Mouse (Mus musculus) hindbrain, embryonic 10.5 days (tissue): ENCODE measurements around the gene Lhpp. TPM values are rescaled to one million over a fixed set of nuclear protein-coding genes. Genes with fewer than 3 reads are reported as not detected.
"Not testable (repeated sequence)": the region's sequence is repeated elsewhere in the genome, so short reads cannot be mapped to it uniquely, and the experiment has no call there.

Experiments
- DNase-seq: peaks from one replicate; pipeline ENCODE4 v3.0.0-alpha.2; 2017; ENCODE audit warnings: low spot score
- H3K27ac ChIP-seq: fragments of 300-500 bp; sonication (generic); 2 replicates; pipeline ENCODE4 v1.5.1; 2016; ENCODE audit warnings: mild to moderate bottlenecking, moderate library complexity
- H3K27me3 ChIP-seq: fragments of 300-500 bp; sonication (generic); 2 replicates; pipeline ENCODE4 v1.6.1; 2016; ENCODE audit warnings: mild to moderate bottlenecking; ENCODE audit not compliant: poor library complexity, insufficient read depth, severe bottlenecking
- H3K36me3 ChIP-seq: fragments of 300-500 bp; sonication (generic); 2 replicates; pipeline ENCODE4 v1.6.1; 2016; ENCODE audit warnings: mild to moderate bottlenecking, moderate library complexity
- H3K4me1 ChIP-seq: fragments of 300-500 bp; sonication (generic); replicated peaks from 2 replicates; pipeline ENCODE4 v1.6.1; 2016; ENCODE audit warnings: mild to moderate bottlenecking
- H3K4me3 ChIP-seq: fragments of 300-500 bp; sonication (generic); 2 replicates; pipeline ENCODE4 v1.5.1; 2016; ENCODE audit warnings: mild to moderate bottlenecking, moderate library complexity
- H3K9me3 ChIP-seq: fragments of 300-500 bp; sonication (generic); 2 replicates; pipeline ENCODE4 v1.6.1; 2016; ENCODE audit warnings: mild to moderate bottlenecking, moderate library complexity
- WGBS: fragments of 180-500 bp; shearing (Covaris S2); methylation state at CpG from one replicate; pipeline ENCODE4 v1.1.7; 2016; 5-methylcytosine and 5-hydroxymethylcytosine counted together
- polyA plus RNA-seq: library from polyadenylated mRNA; unstranded; fragments of >200 nt; fragmentation: Nextera tagmentation; extraction: Ambion mirVana; gene quantifications from 2 replicates; pipeline ENCODE4 v1.2.1, GENCODE M21; 2016

Gene Lhpp
- polyA plus RNA-seq, 1 experiment from 2014 or later, result 18.9 TPM

- not testable (repeated sequence) for DNase-seq, H3K9me3 ChIP-seq, H3K36me3 ChIP-seq, H3K27me3 ChIP-seq, H3K4me3 ChIP-seq, H3K27ac ChIP-seq
- WGBS, result 75% methylated on average over 6 of the region's 6 CpGs
- H3K4me1 ChIP-seq, result peaks cover 53% of the 10 kb centered on the region
Observed at GRCm38 (mm10) chr7:132662831-132663230, 52.4 kb downstream of the Lhpp start.

- DNase-seq, result no peak
- 79% methylated on average over 6 of the region's 6 CpGs for WGBS
Observed at GRCm38 (mm10) chr7:132664815-132665214, 54.4 kb downstream of the Lhpp start.

GRCm38 (mm10) chr7:132665664-132666382 is 55.4 kb downstream of the Lhpp start:
- no peaks in the 10 kb centered on the region for H3K9me3 ChIP-seq
- no peak overlapping the region for H3K27ac ChIP-seq
- no peaks in the 10 kb centered on the region for H3K27me3 ChIP-seq
- WGBS, result 57% methylated on average over 8 of the region's 8 CpGs
- no peaks in the 10 kb centered on the region for H3K36me3 ChIP-seq
- no peak for DNase-seq
- H3K4me3 ChIP-seq, result no peak overlapping the region
- peaks cover 24% of the 10 kb centered on the region for H3K4me1 ChIP-seq

More at GRCm38 (mm10) chr7:132664815-132665214, 54.4 kb downstream of the Lhpp start:
- Histone ChIP-seq H3K27ac (no peak overlapping the region), H3K9me3 (no peaks in the 10 kb centered on the region), H3K4me1 (peaks cover 33% of the 10 kb centered on the region), H3K4me3 (no peak overlapping the region), H3K27me3 (no peaks in the 10 kb centered on the region), H3K36me3 (no peaks in the 10 kb centered on the region)

GRCm38 (mm10) chr7:132666516-132666915 is 56.1 kb downstream of the Lhpp start:
- H3K4me3 ChIP-seq, result no peak overlapping the region
- peaks cover 21% of the 10 kb centered on the region for H3K4me1 ChIP-seq
- no peaks in the 10 kb centered on the region for H3K27me3 ChIP-seq
- DNase-seq, result no peak
- H3K36me3 ChIP-seq, result no peaks in the 10 kb centered on the region
- H3K9me3 ChIP-seq, result no peaks in the 10 kb centered on the region
- WGBS, result 74% methylated on average over 4 of the region's 4 CpGs
- H3K27ac ChIP-seq, result no peak overlapping the region

- no peak overlapping the region for H3K4me3 ChIP-seq
- H3K27me3 ChIP-seq, result no peaks in the 10 kb centered on the region
- H3K36me3 ChIP-seq, result no peaks in the 10 kb centered on the region
- no peaks in the 10 kb centered on the region for H3K9me3 ChIP-seq
- WGBS, result 81% methylated on average over 2 of the region's 2 CpGs
- peaks cover 18% of the 10 kb centered on the region for H3K4me1 ChIP-seq
- no peak for DNase-seq
- H3K27ac ChIP-seq, result no peak overlapping the region
Observed at GRCm38 (mm10) chr7:132668604-132669003, 58.2 kb downstream of the Lhpp start.

- Histone ChIP-seq H3K4me1 (peaks cover 21% of the 10 kb centered on the region), H3K36me3 (no peaks in the 10 kb centered on the region), H3K4me3 (no peak overlapping the region), H3K9me3 (no peaks in the 10 kb centered on the region), H3K27ac (no peak overlapping the region), H3K27me3 (no peaks in the 10 kb centered on the region)
- DNase-seq, result no peak
- 88% methylated on average over 20 of the region's 20 CpGs for WGBS
Observed at GRCm38 (mm10) chr7:132669999-132670862, 59.8 kb downstream of the Lhpp start.

- H3K4me1 ChIP-seq, result peaks cover 15% of the 10 kb centered on the region
- no peaks in the 10 kb centered on the region for H3K27me3 ChIP-seq
- WGBS, result 92% methylated on average over 3 of the region's 3 CpGs
- H3K27ac ChIP-seq, result peak overlapping the region; percentile 14; the same call in 1 of the 2 replicates
- H3K36me3 ChIP-seq, result no peaks in the 10 kb centered on the region
- no peak for DNase-seq
- no peaks in the 10 kb centered on the region for H3K9me3 ChIP-seq
- H3K4me3 ChIP-seq, result no peak overlapping the region
Observed at GRCm38 (mm10) chr7:132670863-132671165, 60.4 kb downstream of the Lhpp start.

- Histone ChIP-seq H3K27ac (no peak overlapping the region), H3K27me3 (no peaks in the 10 kb centered on the region), H3K4me1 (peaks cover 11% of the 10 kb centered on the region), H3K4me3 (no peak overlapping the region), H3K36me3 (no peaks in the 10 kb centered on the region), H3K9me3 (no peaks in the 10 kb centered on the region)
- no peak for DNase-seq
- WGBS, result 77% methylated on average over 7 of the region's 7 CpGs
Observed at GRCm38 (mm10) chr7:132672481-132672959, 62.1 kb downstream of the Lhpp start.

- 60% methylated on average over 17 of the region's 17 CpGs for WGBS
- DNase-seq, result peak; percentile 38
- Histone ChIP-seq H3K27ac (0 out of 2 replicates have a peak overlapping the region, but pooled peaks have one; percentile 35), H3K4me1 (peaks cover 11% of the 10 kb centered on the region), H3K27me3 (no peaks in the 10 kb centered on the region), H3K9me3 (no peaks in the 10 kb centered on the region), H3K4me3 (no peak overlapping the region), H3K36me3 (no peaks in the 10 kb centered on the region)
Observed at GRCm38 (mm10) chr7:132673931-132674755, 63.7 kb downstream of the Lhpp start.

- no peak overlapping the region for H3K4me3 ChIP-seq
- H3K36me3 ChIP-seq, result no peaks in the 10 kb centered on the region
- H3K4me1 ChIP-seq, result peaks cover 11% of the 10 kb centered on the region
- H3K27ac ChIP-seq, result no peak overlapping the region
- H3K9me3 ChIP-seq, result no peaks in the 10 kb centered on the region
- DNase-seq, result no peak
- H3K27me3 ChIP-seq, result no peaks in the 10 kb centered on the region
- 86% methylated on average over 2 of the region's 2 CpGs for WGBS
Observed at GRCm38 (mm10) chr7:132675922-132676321, 65.5 kb downstream of the Lhpp start.

GRCm38 (mm10) chr7:132679117-132679516 is 68.7 kb downstream of the Lhpp start:
- no peaks in the 10 kb centered on the region for H3K27me3 ChIP-seq
- 76% methylated on average over 4 of the region's 4 CpGs for WGBS
- no peak overlapping the region for H3K27ac ChIP-seq
- H3K9me3 ChIP-seq, result no peaks in the 10 kb centered on the region
- H3K36me3 ChIP-seq, result no peaks in the 10 kb centered on the region
- H3K4me1 ChIP-seq, result peaks cover 5% of the 10 kb centered on the region
- DNase-seq, result no peak
- H3K4me3 ChIP-seq, result no peak overlapping the region

GRCm38 (mm10) chr7:132679549-132679948 is 69.1 kb downstream of the Lhpp start:
- Histone ChIP-seq H3K36me3 (no peaks in the 10 kb centered on the region), H3K27ac (no peak overlapping the region), H3K4me1 (0 out of 2 replicates have a peak, but pooled peaks cover 2% of the 10 kb centered on the region), H3K4me3 (no peak overlapping the region), H3K9me3 (no peaks in the 10 kb centered on the region), H3K27me3 (no peaks in the 10 kb centered on the region)
- 80% methylated on average over 6 of the region's 6 CpGs for WGBS
- no peak for DNase-seq
